Mouse (Mus musculus) heart, embryonic 13.5 days (tissue): Measurements from ENCODE around the gene Akr1c13. TPM values are rescaled to one million over a fixed set of nuclear protein-coding genes. Genes with fewer than 3 reads are reported as not detected.
"Not testable (repeated sequence)": the region's sequence is repeated elsewhere in the genome, so short reads cannot be mapped to it uniquely, and the experiment has no call there.

Source experiments
- ATAC-seq: fragments of 200-750 bp; cut with Nextera tagmentation; 2 replicates; pipeline ENCODE4 v1.8.0; 2017; ENCODE audit warnings: moderate TSS enrichment; ENCODE audit not compliant: insufficient number of reproducible peaks, low FRiP score, low TSS enrichment; ENCODE audit errors: extremely low read depth
- H3K27ac ChIP-seq: fragments of 300-500 bp; sonication (generic); replicated peaks from 2 replicates; pipeline ENCODE4 v1.5.1; 2015; ENCODE audit warnings: moderate library complexity, mild to moderate bottlenecking, inconsistent platforms
- H3K27me3 ChIP-seq: fragments of 300-500 bp; sonication (generic); replicated peaks from 2 replicates; pipeline ENCODE4 v1.6.1; 2015; ENCODE audit warnings: mild to moderate bottlenecking, inconsistent platforms
- H3K36me3 ChIP-seq: fragments of 300-500 bp; sonication (generic); 2 replicates; pipeline ENCODE4 v1.6.1; 2015; ENCODE audit warnings: mild to moderate bottlenecking, inconsistent platforms
- H3K4me1 ChIP-seq: fragments of 300-500 bp; sonication (generic); 2 replicates; pipeline ENCODE4 v1.6.1; 2015; ENCODE audit warnings: inconsistent platforms
- H3K4me2 ChIP-seq: fragments of 300-500 bp; sonication (generic); 2 replicates; pipeline ENCODE4 v1.6.1; 2015; ENCODE audit warnings: inconsistent platforms, mild to moderate bottlenecking, moderate library complexity
- H3K4me3 ChIP-seq: fragments of 300-500 bp; sonication (generic); 2 replicates; pipeline ENCODE4 v1.5.1; 2015; ENCODE audit warnings: moderate library complexity, mild to moderate bottlenecking, inconsistent platforms
- H3K9ac ChIP-seq: fragments of 300-500 bp; sonication (generic); 2 replicates; pipeline ENCODE4 v1.6.1; 2015; ENCODE audit warnings: inconsistent platforms, mild to moderate bottlenecking, moderate library complexity
- H3K9me3 ChIP-seq: fragments of 300-500 bp; sonication (generic); 2 replicates; pipeline ENCODE4 v1.6.1; 2016; ENCODE audit warnings: inconsistent platforms
- WGBS: fragments of 180-500 bp; shearing (Covaris S2); methylation state at CpG from one replicate; pipeline ENCODE4 v1.1.7; 2015; ENCODE audit warnings: mixed read lengths; 5-methylcytosine and 5-hydroxymethylcytosine counted together
- polyA plus RNA-seq: library from polyadenylated mRNA; unstranded; fragments of >200 nt; fragmentation: Nextera tagmentation; extraction: Ambion mirVana; gene quantifications from 2 replicates; pipeline ENCODE4 v1.2.1, GENCODE M21; 2015

Akr1c13 gene
- 3.0 and 3.3 TPM in 2 replicates for polyA plus RNA-seq

GRCm38 (mm10) chr13:4190904-4191303 is at the start of gene Akr1c13:
Akr1c13 (plus strand) TSS chr13:4191150.
- ATAC-seq, result no peak
- Histone ChIP-seq H3K9ac (no peak within 1 kb of the TSS), H3K4me3 (no peak within 1 kb of the TSS), H3K9me3 (no peaks in the 10 kb centered on the region), H3K27me3 (no peaks in the 10 kb centered on the region), H3K36me3 (no peaks in the 10 kb centered on the region), H3K4me2 (peak within 1 kb of the TSS; percentile 12; the same call in 1 of the 2 replicates), H3K27ac (no peak within 1 kb of the TSS), H3K4me1 (no peaks in the 10 kb centered on the region)
- WGBS, result 54% methylated on average over 3 of the region's 3 CpGs

- Histone ChIP-seq H3K4me1 (no peaks in the 10 kb centered on the region), H3K9ac (no peak overlapping the region), H3K36me3 (no peaks in the 10 kb centered on the region), H3K4me2 (no peak overlapping the region), H3K27ac (no peak overlapping the region), H3K9me3 (no peaks in the 10 kb centered on the region), H3K27me3 (no peaks in the 10 kb centered on the region), H3K4me3 (no peak overlapping the region)
- WGBS, result 62% methylated on average over 1 of the region's 1 CpGs
- no peak for ATAC-seq
Observed at GRCm38 (mm10) chr13:4144261-4144660, 46.7 kb upstream of the Akr1c13 start.

- no peak within 1 kb of the TSS for H3K4me3 ChIP-seq
- H3K36me3 ChIP-seq, result no peaks in the 10 kb centered on the region
- H3K4me1 ChIP-seq, result no peaks in the 10 kb centered on the region
- no peaks in the 10 kb centered on the region for H3K9me3 ChIP-seq
- no peak within 1 kb of the TSS for H3K4me2 ChIP-seq
- H3K9ac ChIP-seq, result no peak within 1 kb of the TSS
- H3K27me3 ChIP-seq, result no peaks in the 10 kb centered on the region
- WGBS, result 81% methylated on average over 5 of the region's 5 CpGs
- H3K27ac ChIP-seq, result no peak within 1 kb of the TSS
- ATAC-seq, result no peak
Observed at GRCm38 (mm10) chr13:4150518-4150917, 40.4 kb upstream of the Akr1c13 start, which contains the start of gene Akr1c18. Akr1c18 (minus strand) TSS chr13:4150654.

- Histone ChIP-seq H3K36me3 (no peaks in the 10 kb centered on the region), H3K4me2 (no peak overlapping the region), H3K27me3 (no peaks in the 10 kb centered on the region), H3K9ac (no peak overlapping the region), H3K4me3 (no peak overlapping the region), H3K27ac (no peak overlapping the region), H3K4me1 (no peaks in the 10 kb centered on the region), H3K9me3 (no peaks in the 10 kb centered on the region)
- no peak for ATAC-seq
- WGBS, result 55% methylated on average over 2 of the region's 2 CpGs
Observed at GRCm38 (mm10) chr13:4152908-4153307, 38.0 kb upstream of the Akr1c13 start.

- Histone ChIP-seq H3K9ac (no peak overlapping the region), H3K9me3 (no peaks in the 10 kb centered on the region), H3K27ac (no peak overlapping the region), H3K4me2 (no peak overlapping the region), H3K36me3 (no peaks in the 10 kb centered on the region), H3K4me3 (no peak overlapping the region), H3K4me1 (no peaks in the 10 kb centered on the region), H3K27me3 (no peaks in the 10 kb centered on the region)
- no peak for ATAC-seq
- 69% methylated on average over 3 of the region's 3 CpGs for WGBS
Observed at GRCm38 (mm10) chr13:4153593-4153992, 37.4 kb upstream of the Akr1c13 start.

- Histone ChIP-seq H3K36me3 (no peaks in the 10 kb centered on the region), H3K27ac (no peak overlapping the region), H3K4me3 (no peak overlapping the region), H3K4me1 (no peaks in the 10 kb centered on the region), H3K9me3 (no peaks in the 10 kb centered on the region), H3K9ac (no peak overlapping the region), H3K27me3 (no peaks in the 10 kb centered on the region), H3K4me2 (no peak overlapping the region)
- no peak for ATAC-seq
- 79% methylated on average over 2 of the region's 2 CpGs for WGBS
Observed at GRCm38 (mm10) chr13:4155286-4155685, 35.7 kb upstream of the Akr1c13 start.

GRCm38 (mm10) chr13:4168006-4168405 is 22.9 kb upstream of the Akr1c13 start:
- Histone ChIP-seq H3K9me3 (no peaks in the 10 kb centered on the region), H3K4me3 (no peak overlapping the region), H3K36me3 (no peaks in the 10 kb centered on the region), H3K4me1 (peaks cover 11% of the 10 kb centered on the region), H3K27ac (no peak overlapping the region), H3K9ac (no peak overlapping the region), H3K27me3 (no peaks in the 10 kb centered on the region), H3K4me2 (no peak overlapping the region)
- 12% methylated on average over 1 of the region's 1 CpGs for WGBS
- no peak for ATAC-seq

- Histone ChIP-seq H3K27me3 (no peaks in the 10 kb centered on the region), H3K4me3 (no peak overlapping the region), H3K4me1 (peaks cover 13% of the 10 kb centered on the region), H3K4me2 (no peak overlapping the region), H3K27ac (no peak overlapping the region), H3K9me3 (no peaks in the 10 kb centered on the region), H3K36me3 (no peaks in the 10 kb centered on the region), H3K9ac (no peak overlapping the region)
- no peak for ATAC-seq
- 28% methylated on average over 2 of the region's 2 CpGs for WGBS
Observed at GRCm38 (mm10) chr13:4172978-4173377, 18.0 kb upstream of the Akr1c13 start.

GRCm38 (mm10) chr13:4181321-4181720 is 9.6 kb upstream of the Akr1c13 start:
- H3K9me3 ChIP-seq, result peaks cover 14% of the 10 kb centered on the region; the same call in 1 of the 2 replicates
- H3K4me1 ChIP-seq, H3K27me3 ChIP-seq, H3K9ac ChIP-seq, H3K4me2 ChIP-seq, H3K4me3 ChIP-seq, ATAC-seq, H3K36me3 ChIP-seq, H3K27ac ChIP-seq: not testable (repeated sequence)
- WGBS, result 79% methylated on average over 4 of the region's 4 CpGs

- WGBS, result 61% methylated on average over 9 of the region's 9 CpGs
- H3K4me2 ChIP-seq, result peak overlapping the region; percentile 16; the same call in 1 of the 2 replicates
- no peaks in the 10 kb centered on the region for H3K4me1 ChIP-seq
- no peak overlapping the region for H3K27ac ChIP-seq
- no peaks in the 10 kb centered on the region for H3K27me3 ChIP-seq
- H3K4me3 ChIP-seq, result no peak overlapping the region
- H3K9ac ChIP-seq, result no peak overlapping the region
- peaks cover 14% of the 10 kb centered on the region; the same call in 1 of the 2 replicates for H3K9me3 ChIP-seq
- no peaks in the 10 kb centered on the region for H3K36me3 ChIP-seq
- ATAC-seq, result no peak
Observed at GRCm38 (mm10) chr13:4183116-4183515, 7.8 kb upstream of the Akr1c13 start.

- not testable (repeated sequence) for H3K9me3 ChIP-seq, ATAC-seq, H3K27ac ChIP-seq, H3K4me3 ChIP-seq, H3K4me2 ChIP-seq, H3K27me3 ChIP-seq, H3K4me1 ChIP-seq, H3K36me3 ChIP-seq, H3K9ac ChIP-seq
- 71% methylated on average over 7 of the region's 7 CpGs for WGBS
Observed at GRCm38 (mm10) chr13:4186641-4187411, 4.1 kb upstream of the Akr1c13 start.

- WGBS, result 76% methylated on average over 2 of the region's 2 CpGs
- Histone ChIP-seq H3K27ac (no peak overlapping the region), H3K4me1 (no peaks in the 10 kb centered on the region), H3K9me3 (no peaks in the 10 kb centered on the region), H3K27me3 (no peaks in the 10 kb centered on the region), H3K4me2 (no peak overlapping the region), H3K36me3 (no peaks in the 10 kb centered on the region), H3K4me3 (no peak overlapping the region), H3K9ac (no peak overlapping the region)
- ATAC-seq, result no peak
Observed at GRCm38 (mm10) chr13:4188174-4188573, 2.8 kb upstream of the Akr1c13 start.
